Comparison of ENCODE assay signal across 8 mouse cellular contexts in genomic region chr5:52113851-52114731, GRCm38 (mm10).
A peak's percentile ranks its signal among the peaks of the same experiment; 100 is the strongest.
DNase-seq lines count a peak whose midpoint lies in the region; ATAC-seq lines count a peak whose summit lies in the region.

No protein-coding gene starts in this region.

- under 1% methylated on average over 54 of the region's 54 CpGs for WGBS in heart, embryonic 11.5 days (ENCODE audit: insufficient replicate concordance)
- WGBS in kidney, embryonic 15.5 days, result under 1% methylated on average over 54 of the region's 54 CpGs
- 1% methylated on average over 54 of the region's 54 CpGs for WGBS in liver, embryonic 15.5 days (ENCODE audit: insufficient replicate concordance)

- DNase-seq in ovary, postnatal 36 days (ENCODE audit: low spot score), result peak; percentile 32
- no peak for DNase-seq in ovary, adult 18-20 months (ENCODE audit: low spot score)
- peak; percentile 70 to 73 for DNase-seq in cerebellum, postnatal 25 days
- DNase-seq in right cerebral cortex, postnatal 14 days, result peak; percentile 55
- DNase-seq in thymus, postnatal 14 days, result no peak

- H3K27me3 ChIP-seq in heart, embryonic 11.5 days (ENCODE audit: control insufficient read depth, insufficient read depth, low read length), result peaks cover 33% of the 10 kb centered on the region
- H3K27me3 ChIP-seq in kidney, embryonic 15.5 days, result peaks cover 84% of the 10 kb centered on the region
- H3K27me3 ChIP-seq in liver, embryonic 15.5 days, result peaks cover 92% of the 10 kb centered on the region

- H3K36me3 ChIP-seq in heart, embryonic 11.5 days (ENCODE audit: control insufficient read depth, insufficient read depth, low read length), result no peaks in the 10 kb centered on the region
- no peaks in the 10 kb centered on the region for H3K36me3 ChIP-seq in kidney, embryonic 15.5 days
- H3K36me3 ChIP-seq in liver, embryonic 15.5 days (replicated peaks), result no peaks in the 10 kb centered on the region

- H3K4me3 ChIP-seq in heart, embryonic 11.5 days (ENCODE audit: low read depth, low read length), result peak overlapping the region; percentile 80
- peak overlapping the region; percentile 78 for H3K4me3 ChIP-seq in kidney, embryonic 15.5 days (replicated peaks)
- H3K4me3 ChIP-seq in liver, embryonic 15.5 days (replicated peaks), result peak overlapping the region; percentile 58

- peak overlapping the region; percentile 100 for H3K4me2 ChIP-seq in heart, embryonic 11.5 days
- peak overlapping the region; percentile 100 for H3K4me2 ChIP-seq in kidney, embryonic 15.5 days
- peak overlapping the region; percentile 76 for H3K4me2 ChIP-seq in liver, embryonic 15.5 days

- no peaks in the 10 kb centered on the region for H3K9me3 ChIP-seq in heart, embryonic 11.5 days (replicated peaks; ENCODE audit: control insufficient read depth, low read length)
- H3K9me3 ChIP-seq in kidney, embryonic 15.5 days (replicated peaks), result no peaks in the 10 kb centered on the region
- no peaks in the 10 kb centered on the region for H3K9me3 ChIP-seq in liver, embryonic 15.5 days (replicated peaks)

- peak overlapping the region; percentile 69 for H3K9ac ChIP-seq in heart, embryonic 11.5 days (ENCODE audit: low read depth, low read length)
- H3K9ac ChIP-seq in kidney, embryonic 15.5 days, result peak overlapping the region; percentile 61
- H3K9ac ChIP-seq in liver, embryonic 15.5 days, result no peak overlapping the region

- no peak overlapping the region for H3K27ac ChIP-seq in heart, embryonic 11.5 days (ENCODE audit: low read depth, low read length)
- no peak overlapping the region for H3K27ac ChIP-seq in kidney, embryonic 15.5 days
- H3K27ac ChIP-seq in liver, embryonic 15.5 days (replicated peaks), result no peak overlapping the region

- peaks cover 7% of the 10 kb centered on the region; the same call in 1 of the 2 replicates for H3K4me1 ChIP-seq in heart, embryonic 11.5 days (ENCODE audit: control insufficient read depth, insufficient read depth, low read length)
- H3K4me1 ChIP-seq in kidney, embryonic 15.5 days, result peaks cover 45% of the 10 kb centered on the region
- peaks cover 26% of the 10 kb centered on the region for H3K4me1 ChIP-seq in liver, embryonic 15.5 days (replicated peaks)

- ATAC-seq in heart, embryonic 11.5 days (replicated peaks; ENCODE audit: insufficient number of reproducible peaks, low FRiP score, low TSS enrichment), result peak; percentile 52
- 0 out of 2 replicates have a peak, but pooled peaks have one; percentile 19 for ATAC-seq in kidney, embryonic 15.5 days (replicated peaks; ENCODE audit: low FRiP score)
- no peak; the same call in 1 of the 2 replicates for ATAC-seq in liver, embryonic 15.5 days (ENCODE audit: insufficient read depth)

Comparison
In these comparisons a context has a peak if more than half of its experiments do, and no peak if none do; other contexts are left out.
1. DNase-seq: peak in ovary, postnatal 36 days (single experiment), cerebellum, postnatal 25 days (2 of 2) and right cerebral cortex, postnatal 14 days (single experiment); none in ovary, adult 18-20 months (single experiment) and thymus, postnatal 14 days (single experiment).
2. Peak in every context shown above with its lines, with median percentiles within 50 percentile points of each other: H3K4me2 ChIP-seq and H3K4me3 ChIP-seq.